Mouse (Mus musculus) spleen, adult 2 months (tissue): Measurements from ENCODE around the gene Edaradd. TPM values are rescaled to one million over a fixed set of nuclear protein-coding genes. Genes with fewer than 3 reads are reported as not detected.

Experiments used
- DNase-seq, 2 experiments: peaks; one replicate each; pipeline versions ENCODE4 v3.0.0 to v3.0.0-alpha.2; 2012 to 2021; ENCODE audit warnings: low spot score in 2 of 2, low read depth in 1 of 2
- H3K27ac ChIP-seq: fragments of 200-500 bp; 2 replicates; pipeline ENCODE4 v1.5.1; 2012; ENCODE audit warnings: low read length, inconsistent platforms; ENCODE audit not compliant: insufficient read depth
- H3K27me3 ChIP-seq: fragments of 200-500 bp; 2 replicates; pipeline ENCODE4 v1.6.1; 2012; ENCODE audit warnings: mild to moderate bottlenecking, moderate library complexity, low read length, inconsistent platforms; ENCODE audit not compliant: control insufficient read depth, insufficient read depth
- H3K36me3 ChIP-seq: fragments of 200-500 bp; 2 replicates; pipeline ENCODE4 v1.6.1; 2012; ENCODE audit warnings: mild to moderate bottlenecking, low read length, inconsistent platforms; ENCODE audit not compliant: control insufficient read depth, insufficient read depth
- H3K4me1 ChIP-seq: fragments of 200-500 bp; 2 replicates; pipeline ENCODE4 v1.6.1; 2011; ENCODE audit warnings: inconsistent platforms; ENCODE audit not compliant: control insufficient read depth, insufficient read depth, insufficient read length
- H3K4me3 ChIP-seq: fragments of 200-500 bp; 2 replicates; pipeline ENCODE4 v1.5.1; 2011; ENCODE audit warnings: mild to moderate bottlenecking, inconsistent platforms; ENCODE audit not compliant: insufficient read depth, insufficient read length; ENCODE audit errors: extremely low read depth
- CTCF ChIP-seq: fragments of 200-500 bp; IDR thresholded peaks from 2 replicates; pipeline ENCODE4 v1.5.1; 2011; ENCODE audit warnings: mild to moderate bottlenecking, inconsistent platforms; ENCODE audit not compliant: insufficient read depth, insufficient read length, insufficient replicate concordance; ENCODE audit errors: extremely low read depth
- POLR2A ChIP-seq: fragments of 200-500 bp; IDR thresholded peaks from 2 replicates; pipeline ENCODE4 v1.6.1; 2011; ENCODE audit warnings: low read depth, low read length, inconsistent platforms
- WGBS: fragments of 180-500 bp; shearing (Covaris S2); methylation state at CpG from one replicate; pipeline ENCODE4 v1.1.7; 2018; 5-methylcytosine and 5-hydroxymethylcytosine counted together
- polyA plus RNA-seq: library from polyadenylated mRNA; depleted of rRNA; stranded (reverse); fragments of >200 nt; gene quantifications from 2 replicates; pipeline ENCODE4 v1.2.3, GENCODE M21; 2012

Gene Edaradd
- polyA plus RNA-seq, 1 experiment: 4.0 TPM

- no peak for TF ChIP-seq POLR2A
- TF ChIP-seq CTCF: no peak
- 4% methylated on average over 18 of the region's 18 CpGs for WGBS
- peak in 1 of 2 experiments; percentile 38 for DNase-seq
- Histone ChIP-seq H3K4me1 (peaks cover 5% of the 10 kb centered on the region), H3K27me3 (no peaks in the 10 kb centered on the region), H3K36me3 (no peaks in the 10 kb centered on the region), H3K27ac (peak overlapping the region; percentile 33; the same call in 1 of the 2 replicates), H3K4me3 (peak overlapping the region; percentile 70)
Measured at GRCm38 (mm10) chr13:12519371-12519770, 867 bp downstream of the Edaradd start.

GRCm38 (mm10) chr13:12511189-12511965, 8.9 kb downstream of the Edaradd start:
- H3K4me1 ChIP-seq: peaks cover 25% of the 10 kb centered on the region; the same call in 1 of the 2 replicates
- H3K27me3 ChIP-seq: no peaks in the 10 kb centered on the region
- H3K4me3 ChIP-seq: no peak overlapping the region
- peak overlapping the region; percentile 79 for H3K27ac ChIP-seq
- peak in 1 of 2 experiments; percentile 54 for DNase-seq
- TF ChIP-seq CTCF: no peak
- no peak for TF ChIP-seq POLR2A
- no peaks in the 10 kb centered on the region for H3K36me3 ChIP-seq
- 62% methylated on average over 9 of the region's 9 CpGs for WGBS

- Histone ChIP-seq H3K27ac (peak overlapping the region; percentile 77), H3K4me3 (no peak overlapping the region), H3K27me3 (no peaks in the 10 kb centered on the region), H3K4me1 (peaks cover 25% of the 10 kb centered on the region; the same call in 1 of the 2 replicates), H3K36me3 (no peaks in the 10 kb centered on the region)
- 65% methylated on average over 6 of the region's 6 CpGs for whole genome bisulfite sequencing
- no peak for DNase-seq
- TF ChIP-seq POLR2A (no peak), CTCF (no peak)
Measured at GRCm38 (mm10) chr13:12510032-12510431, 10.2 kb downstream of the Edaradd start.

GRCm38 (mm10) chr13:12507426-12507825, 12.8 kb downstream of the Edaradd start:
- WGBS: 23% methylated on average over 6 of the region's 6 CpGs
- Histone ChIP-seq H3K27me3 (no peaks in the 10 kb centered on the region), H3K4me1 (peaks cover 37% of the 10 kb centered on the region; the same call in 1 of the 2 replicates), H3K4me3 (no peak overlapping the region), H3K27ac (peak overlapping the region; percentile 40; the same call in 1 of the 2 replicates), H3K36me3 (no peaks in the 10 kb centered on the region)
- TF ChIP-seq CTCF: no peak
- TF ChIP-seq POLR2A: no peak
- peak; percentile 41 to 43 for DNase-seq

- H3K27ac ChIP-seq: no peak overlapping the region
- H3K4me1 ChIP-seq: peaks cover 26% of the 10 kb centered on the region; the same call in 1 of the 2 replicates
- H3K4me3 ChIP-seq: no peak overlapping the region
- DNase-seq: no peak
- WGBS: 77% methylated on average over 3 of the region's 3 CpGs
- no peaks in the 10 kb centered on the region for H3K36me3 ChIP-seq
- no peaks in the 10 kb centered on the region for H3K27me3 ChIP-seq
- no peak for TF ChIP-seq CTCF
Measured at GRCm38 (mm10) chr13:12505359-12505758, 14.9 kb downstream of the Edaradd start.

- H3K27me3 ChIP-seq: no peaks in the 10 kb centered on the region
- 39% methylated on average over 11 of the region's 11 CpGs for WGBS
- peak; percentile 29 to 51 for DNase-seq
Measured at GRCm38 (mm10) chr13:12503238-12503751, 16.9 kb downstream of the Edaradd start.

More at GRCm38 (mm10) chr13:12503238-12503751, 16.9 kb downstream of the Edaradd start:
- no peak overlapping the region for H3K4me3 ChIP-seq
- H3K36me3 ChIP-seq: no peaks in the 10 kb centered on the region
- H3K4me1 ChIP-seq: peaks cover 22% of the 10 kb centered on the region; the same call in 1 of the 2 replicates
- TF ChIP-seq CTCF (no peak), POLR2A (no peak)
- peak overlapping the region; percentile 63 for H3K27ac ChIP-seq
